Mouse (Mus musculus): ENCODE data around the gene Rraga.

DNA sequence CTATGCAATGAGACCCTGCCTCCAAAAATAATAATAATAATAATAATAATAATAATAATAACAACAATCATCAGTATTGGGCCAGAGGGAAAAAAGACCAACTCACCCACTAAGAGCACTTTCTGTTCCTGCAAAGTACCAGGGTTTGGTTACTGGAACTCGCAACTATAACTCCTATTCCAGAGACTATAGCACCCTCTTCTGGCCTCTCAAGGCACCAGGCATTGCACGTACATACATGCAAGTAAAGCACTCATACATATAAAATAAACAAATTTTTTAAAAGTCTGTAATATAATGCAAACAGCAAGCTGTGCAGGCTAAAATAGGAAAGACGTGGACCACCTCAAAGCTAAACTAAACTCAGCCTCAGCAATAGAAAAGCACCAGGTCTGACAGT is 12.8 kb downstream of the Rraga start:
- TF ChIP-seq CTCF (IDR thresholded peaks at IDR 0.05; ENCODE audit: insufficient read depth, low read depth, low read length): no peak
- TF ChIP-seq POLR2A (IDR thresholded peaks at IDR 0.05; ENCODE audit: insufficient read depth, low read depth, low read length): no peak
